Mouse (Mus musculus) lung, postnatal 4 days (tissue): ENCODE results near the gene Parp3.

ENCODE experiments used
- DNase-seq, 2 experiments: peaks; one replicate each; pipeline ENCODE4 v3.0.0; 2021

Gene Parp3

DNA sequence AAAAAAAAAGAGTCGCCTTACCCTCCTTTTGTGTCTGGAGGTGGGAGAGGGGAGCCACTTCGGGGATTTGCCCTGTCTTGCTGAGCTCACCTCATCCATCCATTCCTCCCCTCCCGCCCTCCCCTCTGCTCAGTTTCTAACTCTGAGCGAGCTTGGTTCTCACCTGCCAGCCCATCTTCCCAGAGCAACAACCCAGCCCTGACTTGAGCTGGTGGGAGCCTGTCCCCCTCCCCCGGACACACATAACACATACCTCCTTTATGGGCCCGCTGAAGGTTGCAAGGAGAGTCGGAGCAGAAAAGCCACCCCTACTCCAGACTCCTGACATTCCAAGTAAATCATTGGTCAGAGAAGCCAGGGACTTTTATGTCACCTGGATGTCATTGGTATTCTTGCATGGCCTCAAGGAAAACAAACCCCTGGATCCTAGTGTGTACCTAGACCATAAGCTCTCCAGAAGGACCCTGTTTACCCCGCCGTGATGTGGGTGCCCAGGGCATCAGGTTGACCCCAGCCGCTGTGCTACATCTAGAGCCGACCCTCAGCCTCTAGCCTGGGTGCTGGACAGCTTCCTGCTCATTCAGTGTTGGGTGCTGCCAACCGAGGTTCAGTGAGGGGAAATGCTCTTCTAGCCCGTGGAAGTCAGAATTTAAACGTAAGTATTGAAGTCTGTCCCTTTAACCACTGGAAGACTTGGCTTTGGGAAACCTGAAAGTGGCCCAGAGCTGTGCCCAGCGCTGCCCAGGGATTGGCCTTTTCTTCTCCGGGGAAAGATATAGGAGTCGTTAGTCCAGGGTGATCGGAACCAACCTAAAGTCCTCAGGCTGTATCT, 55.5 kb downstream of the Parp3 start:
- no peak for DNase-seq

DNA sequence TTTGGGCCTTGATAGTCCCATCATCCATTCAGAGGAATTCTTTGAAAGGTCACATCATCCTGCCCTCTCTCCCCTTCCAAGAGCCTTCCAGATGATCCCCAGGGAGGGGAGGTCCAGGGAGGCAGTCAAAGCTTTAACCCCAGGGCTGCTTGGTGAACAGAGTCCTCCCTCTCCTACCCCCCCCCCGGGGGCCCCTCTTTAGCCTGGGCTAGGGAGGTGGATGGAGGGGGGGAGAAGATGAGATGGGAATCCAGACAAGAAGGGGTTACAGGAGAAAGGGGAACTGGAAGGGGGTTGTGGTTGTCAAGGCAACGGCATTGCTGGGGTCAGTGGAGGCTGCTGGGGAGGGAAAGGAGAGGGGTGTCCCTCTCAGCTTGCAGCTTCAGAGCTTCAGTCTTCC, 56.1 kb downstream of the Parp3 start:
- DNase-seq: no peak
